Mouse (Mus musculus) heart, embryonic 11.5 days (tissue): ENCODE measurements around the gene Stk11. TPM values are rescaled to one million over a fixed set of nuclear protein-coding genes. Genes with fewer than 3 reads are reported as not detected.

Experiments used
- ATAC-seq: fragments of 200-750 bp; cut with Nextera tagmentation; replicated peaks from 2 replicates; pipeline ENCODE4 v1.8.0; 2017; ENCODE audit warnings: moderate library complexity; ENCODE audit not compliant: insufficient number of reproducible peaks, low FRiP score, low TSS enrichment
- H3K27ac ChIP-seq: fragments of 300-500 bp; sonication (generic); 2 replicates; pipeline ENCODE4 v1.5.1; 2014; ENCODE audit warnings: mild to moderate bottlenecking, low read depth, low read length
- H3K27me3 ChIP-seq: fragments of 300-500 bp; sonication (generic); 2 replicates; pipeline ENCODE4 v1.6.1; 2014; ENCODE audit warnings: mild to moderate bottlenecking, low read length, mixed read lengths; ENCODE audit not compliant: control insufficient read depth, insufficient read depth
- H3K36me3 ChIP-seq: fragments of 300-500 bp; sonication (generic); 2 replicates; pipeline ENCODE4 v1.6.1; 2014; ENCODE audit warnings: mild to moderate bottlenecking, low read length, moderate library complexity, mixed read lengths; ENCODE audit not compliant: control insufficient read depth, insufficient read depth
- H3K4me1 ChIP-seq: fragments of 300-500 bp; sonication (generic); 2 replicates; pipeline ENCODE4 v1.6.1; 2014; ENCODE audit warnings: low read length; ENCODE audit not compliant: control insufficient read depth, insufficient read depth
- H3K4me2 ChIP-seq: fragments of 300-500 bp; sonication (generic); 2 replicates; pipeline ENCODE4 v1.6.1; 2014; ENCODE audit warnings: mild to moderate bottlenecking, moderate library complexity
- H3K4me3 ChIP-seq: fragments of 300-500 bp; sonication (generic); 2 replicates; pipeline ENCODE4 v1.5.1; 2014; ENCODE audit warnings: low read depth, low read length
- H3K9ac ChIP-seq: fragments of 300-500 bp; sonication (generic); 2 replicates; pipeline ENCODE4 v1.6.1; 2014; ENCODE audit warnings: mild to moderate bottlenecking, low read depth, low read length, moderate library complexity
- H3K9me3 ChIP-seq: fragments of 300-500 bp; sonication (generic); replicated peaks from 2 replicates; pipeline ENCODE4 v1.6.1; 2016; ENCODE audit warnings: low read length; ENCODE audit not compliant: control insufficient read depth
- WGBS: fragments of 180-500 bp; shearing (Covaris S2); extraction: QIAGEN DNeasy Blood & Tissue Kit; methylation state at CpG from one replicate; pipeline ENCODE4 v1.1.7; 2014; ENCODE audit not compliant: insufficient replicate concordance; 5-methylcytosine and 5-hydroxymethylcytosine counted together
- polyA plus RNA-seq: library from polyadenylated mRNA; unstranded; fragments of >200 nt; fragmentation: Nextera tagmentation; extraction: Ambion mirVana; gene quantifications from 2 replicates; pipeline ENCODE4 v1.2.1, GENCODE M21; 2014

Gene Stk11
- polyA plus RNA-seq, 1 experiment from 2014 or later: 20.0 TPM

DNA sequence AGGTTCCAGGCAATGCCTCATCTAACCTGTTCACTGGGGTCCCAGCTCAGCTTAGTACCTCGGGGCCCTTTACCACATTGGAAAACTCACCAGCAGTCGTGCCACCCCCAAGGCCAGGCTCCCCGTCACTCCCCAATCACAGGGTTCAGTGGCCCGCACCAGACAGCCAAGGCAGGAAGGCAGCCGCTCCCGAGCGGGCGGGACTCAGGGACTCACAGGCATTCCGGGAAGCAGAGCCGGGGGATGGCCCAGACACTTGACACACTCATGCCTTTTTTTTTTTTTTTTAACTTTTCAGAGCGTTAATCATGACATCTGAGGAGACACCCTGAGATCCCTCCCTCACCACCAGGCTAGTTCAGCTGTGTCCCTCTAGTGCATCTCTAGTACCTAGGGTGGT is 14.6 kb upstream of the Stk11 start:
- Histone ChIP-seq H3K27ac (no peak overlapping the region), H3K36me3 (no peaks in the 10 kb centered on the region), H3K9ac (peak overlapping the region; percentile 98), H3K4me3 (peak overlapping the region; percentile 95; the same call in 1 of the 2 replicates), H3K4me2 (peak overlapping the region; percentile 94), H3K27me3 (no peaks in the 10 kb centered on the region), H3K4me1 (peaks cover 58% of the 10 kb centered on the region), H3K9me3 (no peaks in the 10 kb centered on the region)
- ATAC-seq: no peak
- WGBS: 44% methylated on average over 11 of the region's 11 CpGs

DNA sequence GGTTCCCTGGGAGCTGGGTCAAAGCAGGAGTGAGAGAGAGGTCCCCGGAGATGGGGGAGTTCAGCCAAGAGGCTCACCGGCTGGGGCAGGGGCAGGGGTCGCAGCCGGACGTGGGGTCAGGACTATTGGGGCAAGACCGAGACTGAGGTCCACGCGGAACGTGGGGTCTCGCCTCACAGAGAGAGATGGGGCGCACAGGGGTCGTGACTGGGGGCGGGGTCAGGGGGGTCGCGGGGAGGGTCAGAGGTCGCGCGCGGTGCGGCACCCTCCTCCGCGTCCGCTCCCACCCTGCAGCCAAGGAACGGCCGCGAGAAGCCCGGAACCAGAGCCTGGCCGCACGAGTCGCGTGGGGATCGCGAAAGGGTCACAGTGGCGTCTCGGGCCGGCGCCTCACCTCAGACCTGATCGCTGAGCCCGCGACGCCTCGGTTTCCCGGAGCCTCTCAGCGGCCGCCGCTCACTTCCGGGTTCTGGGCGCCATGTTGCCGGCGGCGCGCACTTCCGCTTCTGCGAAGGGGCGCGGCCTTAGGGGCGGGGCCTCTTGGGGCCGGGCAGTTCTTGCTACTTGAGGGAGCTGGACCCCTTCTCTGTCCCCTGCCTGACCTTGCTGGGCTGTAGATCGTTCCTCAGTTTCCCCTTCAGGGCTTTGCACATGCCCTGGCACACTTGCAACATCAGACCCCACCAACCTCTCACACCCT is 13.2 kb upstream of the Stk11 start:
- WGBS: under 1% methylated on average over 54 of the region's 59 CpGs
- H3K4me1 ChIP-seq: peaks cover 47% of the 10 kb centered on the region
- H3K4me3 ChIP-seq: peak overlapping the region; percentile 95
- H3K9me3 ChIP-seq: no peaks in the 10 kb centered on the region
- ATAC-seq: peak; percentile 78
- peak overlapping the region; percentile 94 for H3K4me2 ChIP-seq
- no peaks in the 10 kb centered on the region for H3K27me3 ChIP-seq
- H3K9ac ChIP-seq: peak overlapping the region; percentile 98
- H3K36me3 ChIP-seq: no peaks in the 10 kb centered on the region
- H3K27ac ChIP-seq: peak overlapping the region; percentile 82

DNA sequence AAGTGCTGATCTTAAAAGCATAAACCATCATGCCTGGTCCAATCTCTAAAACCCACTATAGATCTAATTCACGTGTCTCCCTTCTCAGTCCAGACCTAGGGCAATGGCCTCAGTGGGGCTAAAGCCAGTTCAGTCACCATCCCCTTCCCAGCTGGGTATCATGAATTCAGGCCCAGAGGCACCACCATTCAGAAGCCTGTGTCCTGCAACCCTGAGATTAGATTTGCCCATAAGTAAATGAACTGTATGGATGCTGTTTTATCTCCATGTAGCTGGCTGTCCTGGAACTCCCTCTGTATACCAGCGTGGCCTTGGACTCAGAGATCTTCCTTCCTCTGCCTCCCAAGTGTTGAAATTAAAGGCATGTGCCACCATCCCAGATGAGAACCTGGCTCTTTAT is 12.6 kb upstream of the Stk11 start:
- Histone ChIP-seq H3K9ac (peak overlapping the region; percentile 98), H3K27me3 (no peaks in the 10 kb centered on the region), H3K36me3 (no peaks in the 10 kb centered on the region), H3K4me1 (peaks cover 40% of the 10 kb centered on the region), H3K4me2 (peak overlapping the region; percentile 94), H3K9me3 (no peaks in the 10 kb centered on the region), H3K27ac (peak overlapping the region; percentile 82), H3K4me3 (no peak overlapping the region)
- ATAC-seq: no peak
- 70% methylated on average over 2 of the region's 2 CpGs for WGBS

- no peak overlapping the region for H3K4me3 ChIP-seq
- peaks cover 29% of the 10 kb centered on the region for H3K4me1 ChIP-seq
- ATAC-seq: no peak
- 71% methylated on average over 3 of the region's 3 CpGs for WGBS
- H3K4me2 ChIP-seq: no peak overlapping the region
- no peaks in the 10 kb centered on the region for H3K36me3 ChIP-seq
- H3K27me3 ChIP-seq: no peaks in the 10 kb centered on the region
- no peak overlapping the region for H3K9ac ChIP-seq
- H3K9me3 ChIP-seq: no peaks in the 10 kb centered on the region
- H3K27ac ChIP-seq: no peak overlapping the region
Measured at GRCm38 (mm10) chr10:80104181-80104580, 11.4 kb upstream of the Stk11 start.

GRCm38 (mm10) chr10:80105460-80105859 is 10.1 kb upstream of the Stk11 start, which contains the start of gene Sbno2:
Sbno2 (minus strand) TSS chr10:80105571.
- H3K4me1 ChIP-seq: peaks cover 19% of the 10 kb centered on the region
- no peak within 1 kb of the TSS for H3K4me2 ChIP-seq
- no peaks in the 10 kb centered on the region for H3K27me3 ChIP-seq
- 62% methylated on average over 5 of the region's 5 CpGs for WGBS
- no peak within 1 kb of the TSS for H3K4me3 ChIP-seq
- H3K36me3 ChIP-seq: no peaks in the 10 kb centered on the region
- H3K9ac ChIP-seq: no peak within 1 kb of the TSS
- no peak within 1 kb of the TSS for H3K27ac ChIP-seq
- ATAC-seq: no peak
- no peaks in the 10 kb centered on the region for H3K9me3 ChIP-seq

GRCm38 (mm10) chr10:80105926-80106325 is 9.7 kb upstream of the Stk11 start:
- H3K36me3 ChIP-seq: no peaks in the 10 kb centered on the region
- H3K27ac ChIP-seq: no peak overlapping the region
- H3K4me2 ChIP-seq: no peak overlapping the region
- H3K9ac ChIP-seq: no peak overlapping the region
- H3K4me1 ChIP-seq: peaks cover 16% of the 10 kb centered on the region
- no peak for ATAC-seq
- 71% methylated on average over 5 of the region's 5 CpGs for WGBS
- H3K4me3 ChIP-seq: no peak overlapping the region
- no peaks in the 10 kb centered on the region for H3K27me3 ChIP-seq
- no peaks in the 10 kb centered on the region for H3K9me3 ChIP-seq

DNA sequence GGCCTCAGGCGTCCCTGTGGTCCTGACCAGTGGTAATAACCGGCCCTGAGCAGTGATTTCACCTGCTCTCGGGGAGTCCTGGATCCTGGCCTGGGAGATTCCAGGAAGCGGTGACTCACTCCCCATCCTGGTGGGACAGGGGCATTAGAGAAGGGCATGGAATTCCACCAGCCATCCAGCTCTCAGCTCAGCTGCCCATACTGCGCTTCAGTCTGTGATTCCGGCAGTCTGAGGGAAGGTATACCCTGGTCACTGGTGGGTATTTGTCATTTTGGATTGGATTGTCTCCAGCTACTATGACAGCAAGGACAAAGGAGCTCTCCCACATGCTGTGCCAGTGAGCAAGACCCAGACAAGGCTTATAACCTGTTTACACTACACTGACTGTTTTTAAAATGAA is 7.9 kb upstream of the Stk11 start:
- no peak overlapping the region for H3K27ac ChIP-seq
- H3K4me2 ChIP-seq: no peak overlapping the region
- ATAC-seq: no peak
- no peaks in the 10 kb centered on the region for H3K9me3 ChIP-seq
- H3K4me3 ChIP-seq: no peak overlapping the region
- no peaks in the 10 kb centered on the region for H3K27me3 ChIP-seq
- H3K4me1 ChIP-seq: peaks cover 5% of the 10 kb centered on the region; the same call in 1 of the 2 replicates
- H3K36me3 ChIP-seq: no peaks in the 10 kb centered on the region
- 60% methylated on average over 6 of the region's 6 CpGs for WGBS
- H3K9ac ChIP-seq: no peak overlapping the region

GRCm38 (mm10) chr10:80114341-80115284 is 990 bp upstream of the Stk11 start:
- H3K27ac ChIP-seq: peak overlapping the region; percentile 90
- H3K4me1 ChIP-seq: peaks cover 20% of the 10 kb centered on the region
- H3K4me3 ChIP-seq: peak overlapping the region; percentile 94
- H3K4me2 ChIP-seq: peak overlapping the region; percentile 73
- 0 out of 2 replicates have a peak, but pooled peaks cover 2% of the 10 kb centered on the region for H3K36me3 ChIP-seq
- ATAC-seq: no peak; the same call in 1 of the 2 replicates
- H3K9me3 ChIP-seq: no peaks in the 10 kb centered on the region
- no peaks in the 10 kb centered on the region for H3K27me3 ChIP-seq
- H3K9ac ChIP-seq: peak overlapping the region; percentile 85
- WGBS: 2% methylated on average over 27 of the region's 27 CpGs
